Mouse (Mus musculus) urinary bladder, postnatal 14 days (tissue): Measurements from ENCODE around the gene Vmn1r11.

Source experiments
- DNase-seq: peaks from one replicate; pipeline ENCODE4 v3.0.0; 2021; ENCODE audit warnings: low spot score

Gene Vmn1r11

GRCm38 (mm10) chr6:57133155-57133554 is at the start of gene Vmn1r11:
TSS of gene Vmn1r11 (plus strand) at chr6:57133455.
- DNase-seq, result no peak

- DNase-seq, result no peak
Measured at GRCm38 (mm10) chr6:57106358-57106757, 26.9 kb upstream of the Vmn1r11 start.

GRCm38 (mm10) chr6:57109154-57109553 is 24.1 kb upstream of the Vmn1r11 start, which contains the start of gene Vmn1r10:
TSS of gene Vmn1r10 (plus strand) at chr6:57109454.
- no peak for DNase-seq

- DNase-seq, result no peak
Measured at GRCm38 (mm10) chr6:57156619-57157018, 23.4 kb downstream of the Vmn1r11 start, which contains the start of gene Vmn1r12. TSS of gene Vmn1r12 (plus strand) at chr6:57156919.
